Mouse (Mus musculus) neural tube, embryonic 12.5 days (tissue): ENCODE measurements around the gene Zfp787. TPM values are rescaled to one million over a fixed set of nuclear protein-coding genes. Genes with fewer than 3 reads are reported as not detected.
"Not testable (repeated sequence)": the region's sequence is repeated elsewhere in the genome, so short reads cannot be mapped to it uniquely, and the experiment has no call there.

ENCODE experiments used
- ATAC-seq: fragments of 200-750 bp; cut with Nextera tagmentation; 2 replicates; pipeline ENCODE4 v1.8.0; 2017; ENCODE audit warnings: low read depth, mild to moderate bottlenecking, moderate TSS enrichment, moderate library complexity; ENCODE audit not compliant: low FRiP score
- H3K27ac ChIP-seq: fragments of 300-500 bp; sonication (generic); 2 replicates; pipeline ENCODE4 v1.5.1; 2016
- H3K27me3 ChIP-seq: fragments of 300-500 bp; sonication (generic); replicated peaks from 2 replicates; pipeline ENCODE4 v1.6.1; 2016; ENCODE audit warnings: mild to moderate bottlenecking
- H3K36me3 ChIP-seq: fragments of 300-500 bp; sonication (generic); 2 replicates; pipeline ENCODE4 v1.6.1; 2016; ENCODE audit warnings: mild to moderate bottlenecking
- H3K4me1 ChIP-seq: fragments of 300-500 bp; sonication (generic); 2 replicates; pipeline ENCODE4 v1.6.1; 2016
- H3K4me2 ChIP-seq: fragments of 300-500 bp; sonication (generic); replicated peaks from 2 replicates; pipeline ENCODE4 v1.6.1; 2016; ENCODE audit warnings: mild to moderate bottlenecking
- H3K4me3 ChIP-seq: fragments of 300-500 bp; sonication (generic); 2 replicates; pipeline ENCODE4 v1.5.1; 2016
- H3K9ac ChIP-seq: fragments of 300-500 bp; sonication (generic); 2 replicates; pipeline ENCODE4 v1.6.1; 2016; ENCODE audit warnings: mild to moderate bottlenecking
- H3K9me3 ChIP-seq: fragments of 300-500 bp; sonication (generic); 2 replicates; pipeline ENCODE4 v1.6.1; 2016; ENCODE audit warnings: mild to moderate bottlenecking
- WGBS: fragments of 180-500 bp; shearing (Covaris S2); methylation state at CpG from one replicate; pipeline ENCODE4 v1.1.7; 2016; 5-methylcytosine and 5-hydroxymethylcytosine counted together
- polyA plus RNA-seq: library from polyadenylated mRNA; unstranded; fragments of >200 nt; fragmentation: Nextera tagmentation; extraction: Ambion mirVana; gene quantifications from 2 replicates; pipeline ENCODE4 v1.2.1, GENCODE M21; 2016

Gene Zfp787
- polyA plus RNA-seq, 1 experiment from 2014 or later, result 37.0 TPM

- Histone ChIP-seq H3K27ac (no peak overlapping the region), H3K9me3 (no peaks in the 10 kb centered on the region), H3K4me1 (0 out of 2 replicates have a peak, but pooled peaks cover 6% of the 10 kb centered on the region), H3K4me2 (no peak overlapping the region), H3K4me3 (no peak overlapping the region), H3K27me3 (no peaks in the 10 kb centered on the region), H3K9ac (no peak overlapping the region), H3K36me3 (peaks cover 10% of the 10 kb centered on the region)
- 87% methylated on average over 8 of the region's 8 CpGs for WGBS
- no peak for ATAC-seq
Observed at GRCm38 (mm10) chr7:6145423-6146188, 10.2 kb downstream of the Zfp787 start.

GRCm38 (mm10) chr7:6143991-6144531 lies 11.7 kb downstream of the Zfp787 start:
- H3K27ac ChIP-seq, result no peak overlapping the region
- 86% methylated on average over 2 of the region's 2 CpGs for WGBS
- no peak for ATAC-seq

GRCm38 (mm10) chr7:6139295-6139694 lies 16.5 kb downstream of the Zfp787 start:
- Histone ChIP-seq H3K36me3 (peaks cover 37% of the 10 kb centered on the region), H3K9me3 (no peaks in the 10 kb centered on the region), H3K4me2 (no peak overlapping the region), H3K27ac (no peak overlapping the region), H3K27me3 (no peaks in the 10 kb centered on the region), H3K4me3 (no peak overlapping the region), H3K4me1 (no peaks in the 10 kb centered on the region), H3K9ac (no peak overlapping the region)
- 85% methylated on average over 3 of the region's 3 CpGs for WGBS
- no peak for ATAC-seq

More at GRCm38 (mm10) chr7:6143991-6144531, 11.7 kb downstream of the Zfp787 start:
- Histone ChIP-seq H3K9me3 (no peaks in the 10 kb centered on the region), H3K36me3 (peaks cover 19% of the 10 kb centered on the region), H3K4me3 (no peak overlapping the region), H3K27me3 (no peaks in the 10 kb centered on the region), H3K4me2 (no peak overlapping the region), H3K9ac (no peak overlapping the region), H3K4me1 (0 out of 2 replicates have a peak, but pooled peaks cover 6% of the 10 kb centered on the region)

GRCm38 (mm10) chr7:6136497-6136896 lies 19.3 kb downstream of the Zfp787 start:
- H3K36me3 ChIP-seq, result peaks cover 59% of the 10 kb centered on the region
- H3K27ac ChIP-seq, result no peak overlapping the region
- H3K9ac ChIP-seq, result no peak overlapping the region
- no peak overlapping the region for H3K4me3 ChIP-seq
- no peaks in the 10 kb centered on the region for H3K27me3 ChIP-seq
- ATAC-seq, result no peak
- H3K9me3 ChIP-seq, result no peaks in the 10 kb centered on the region
- no peaks in the 10 kb centered on the region for H3K4me1 ChIP-seq
- H3K4me2 ChIP-seq, result no peak overlapping the region

- Histone ChIP-seq H3K4me1 (no peaks in the 10 kb centered on the region), H3K9me3 (no peaks in the 10 kb centered on the region), H3K4me3 (0 out of 2 replicates have a peak overlapping the region, but pooled peaks have one; percentile 1), H3K36me3 (peaks cover 48% of the 10 kb centered on the region), H3K27ac (no peak overlapping the region), H3K4me2 (no peak overlapping the region), H3K27me3 (no peaks in the 10 kb centered on the region), H3K9ac (no peak overlapping the region)
- ATAC-seq, result no peak
- WGBS, result 82% methylated on average over 30 of the region's 30 CpGs
Observed at GRCm38 (mm10) chr7:6132646-6133045, 23.2 kb downstream of the Zfp787 start.

GRCm38 (mm10) chr7:6130346-6130745 lies 25.5 kb downstream of the Zfp787 start:
- Histone ChIP-seq H3K4me1 (no peaks in the 10 kb centered on the region), H3K9ac (no peak overlapping the region), H3K4me3 (no peak overlapping the region), H3K36me3 (peaks cover 35% of the 10 kb centered on the region), H3K27ac (no peak overlapping the region), H3K4me2 (no peak overlapping the region), H3K9me3 (no peaks in the 10 kb centered on the region), H3K27me3 (no peaks in the 10 kb centered on the region)
- 41% methylated on average over 4 of the region's 4 CpGs for WGBS
- no peak for ATAC-seq

- 41% methylated on average over 7 of the region's 7 CpGs for WGBS
- H3K9me3 ChIP-seq, result no peaks in the 10 kb centered on the region
- peak; percentile 68 for ATAC-seq
- H3K9ac ChIP-seq, result no peak overlapping the region
- H3K27ac ChIP-seq, result no peak overlapping the region
- H3K36me3 ChIP-seq, result peaks cover 6% of the 10 kb centered on the region
- H3K4me1 ChIP-seq, result no peaks in the 10 kb centered on the region
- H3K27me3 ChIP-seq, result no peaks in the 10 kb centered on the region
- H3K4me2 ChIP-seq, result no peak overlapping the region
- no peak overlapping the region for H3K4me3 ChIP-seq
Observed at GRCm38 (mm10) chr7:6126690-6127448, 28.9 kb downstream of the Zfp787 start.

GRCm38 (mm10) chr7:6121128-6121527 lies 34.7 kb downstream of the Zfp787 start:
- H3K4me1 ChIP-seq, H3K27me3 ChIP-seq, ATAC-seq, H3K36me3 ChIP-seq, H3K27ac ChIP-seq, H3K4me2 ChIP-seq, H3K9ac ChIP-seq, H3K9me3 ChIP-seq, H3K4me3 ChIP-seq: not testable (repeated sequence)
- WGBS, result 75% methylated on average over 1 of the region's 1 CpGs

GRCm38 (mm10) chr7:6120104-6120503 lies 35.7 kb downstream of the Zfp787 start:
- H3K27me3 ChIP-seq, H3K4me3 ChIP-seq, H3K9ac ChIP-seq, H3K4me1 ChIP-seq, H3K36me3 ChIP-seq, ATAC-seq, H3K4me2 ChIP-seq, H3K27ac ChIP-seq, H3K9me3 ChIP-seq: not testable (repeated sequence)
- 79% methylated on average over 2 of the region's 2 CpGs for WGBS

GRCm38 (mm10) chr7:6119501-6119900 lies 36.3 kb downstream of the Zfp787 start:
- Histone ChIP-seq H3K4me2 (no peak overlapping the region), H3K27me3 (no peaks in the 10 kb centered on the region), H3K9me3 (peaks cover 4% of the 10 kb centered on the region; the same call in 1 of the 2 replicates), H3K36me3 (no peaks in the 10 kb centered on the region), H3K4me1 (no peaks in the 10 kb centered on the region), H3K4me3 (no peak overlapping the region), H3K27ac (no peak overlapping the region), H3K9ac (no peak overlapping the region)
- WGBS, result 69% methylated on average over 3 of the region's 3 CpGs
- ATAC-seq, result no peak
